Mouse (Mus musculus) lung, postnatal 0 days (tissue): ENCODE results near the gene Ptprn2. TPM values are rescaled to one million over a fixed set of nuclear protein-coding genes. Genes with fewer than 3 reads are reported as not detected.

ENCODE experiments used
- ATAC-seq: fragments of 200-750 bp; cut with Nextera tagmentation; 2 replicates; pipeline ENCODE4 v1.8.0; 2017; ENCODE audit warnings: moderate library complexity
- DNase-seq: peaks from one replicate; pipeline ENCODE4 v3.0.0-alpha.2; 2016; ENCODE audit warnings: low spot score
- H3K27ac ChIP-seq: fragments of 300-500 bp; sonication (generic); 2 replicates; pipeline ENCODE4 v1.5.1; 2014; ENCODE audit warnings: antibody characterized with exemption, mild to moderate bottlenecking, low read length, mixed read lengths
- H3K27me3 ChIP-seq: fragments of 300-500 bp; sonication (generic); replicated peaks from 2 replicates; pipeline ENCODE4 v1.6.1; 2014; ENCODE audit warnings: low read length, mixed read lengths; ENCODE audit not compliant: insufficient read depth
- H3K36me3 ChIP-seq: fragments of 300-500 bp; sonication (generic); 2 replicates; pipeline ENCODE4 v1.6.1; 2014; ENCODE audit warnings: low read length, mixed read lengths; ENCODE audit not compliant: insufficient read depth
- H3K4me1 ChIP-seq: fragments of 300-500 bp; sonication (generic); 2 replicates; pipeline ENCODE4 v1.6.1; 2014; ENCODE audit warnings: antibody characterized with exemption, low read depth, low read length, mixed read lengths; ENCODE audit not compliant: insufficient read depth
- H3K4me2 ChIP-seq: fragments of 300-500 bp; sonication (generic); replicated peaks from 2 replicates; pipeline ENCODE4 v1.6.1; 2014; ENCODE audit warnings: low read depth, mild to moderate bottlenecking, low read length, moderate library complexity, mixed read lengths
- H3K4me3 ChIP-seq: fragments of 300-500 bp; sonication (generic); 2 replicates; pipeline ENCODE4 v1.5.1; 2014; ENCODE audit warnings: low read depth, low read length
- H3K9ac ChIP-seq: fragments of 300-500 bp; sonication (generic); replicated peaks from 2 replicates; pipeline ENCODE4 v1.6.1; 2014; ENCODE audit warnings: low read depth, mild to moderate bottlenecking
- H3K9me3 ChIP-seq: fragments of 300-500 bp; sonication (generic); 2 replicates; pipeline ENCODE4 v1.6.1; 2016; ENCODE audit warnings: low read length, mixed read lengths
- CTCF ChIP-seq: IDR thresholded peaks from 2 replicates; pipeline ENCODE4 v1.5.1; 2016; ENCODE audit warnings: antibody characterized with exemption, mild to moderate bottlenecking
- EP300 ChIP-seq: IDR thresholded peaks from 2 replicates; pipeline ENCODE4 v1.6.1; 2016; ENCODE audit warnings: antibody characterized with exemption, mild to moderate bottlenecking, control low read depth
- WGBS: fragments of 180-500 bp; shearing (Covaris S2); extraction: QIAGEN DNeasy Blood & Tissue Kit; methylation state at CpG from one replicate; pipeline ENCODE4 v1.1.7; 2014; 5-methylcytosine and 5-hydroxymethylcytosine counted together
- polyA plus RNA-seq: library from polyadenylated mRNA; unstranded; fragments of >200 nt; fragmentation: Nextera tagmentation; extraction: Ambion mirVana; gene quantifications from 2 replicates; pipeline ENCODE4 v1.2.1, GENCODE M21; 2015

Ptprn2 gene
- polyA plus RNA-seq, 1 experiment from 2014 or later = 0.24 TPM

GRCm38 (mm10) chr12:117304751-117305624 is 819.5 kb downstream of the Ptprn2 start:
- whole genome bisulfite sequencing = 80% methylated on average over 17 of the region's 17 CpGs
- H3K36me3 ChIP-seq = no peaks in the 10 kb centered on the region
- no peak overlapping the region for H3K27ac ChIP-seq
- TF ChIP-seq EP300 = no peak
- no peak for TF ChIP-seq CTCF
- H3K9me3 ChIP-seq = no peaks in the 10 kb centered on the region
- H3K27me3 ChIP-seq = no peaks in the 10 kb centered on the region
- ATAC-seq (no peak), DNase-seq (no peak)
- no peak overlapping the region for H3K9ac ChIP-seq
- no peaks in the 10 kb centered on the region for H3K4me1 ChIP-seq
- H3K4me3 ChIP-seq = no peak overlapping the region
- H3K4me2 ChIP-seq = no peak overlapping the region

- Histone ChIP-seq H3K4me2 (no peak overlapping the region), H3K4me1 (no peaks in the 10 kb centered on the region), H3K27me3 (no peaks in the 10 kb centered on the region), H3K9ac (no peak overlapping the region), H3K4me3 (no peak overlapping the region), H3K9me3 (no peaks in the 10 kb centered on the region), H3K36me3 (no peaks in the 10 kb centered on the region), H3K27ac (no peak overlapping the region)
- ATAC-seq = no peak
- no peak for TF ChIP-seq EP300
- TF ChIP-seq CTCF = no peak
- DNase-seq = no peak
- 83% methylated on average over 5 of the region's 5 CpGs for WGBS
Measured at GRCm38 (mm10) chr12:117305625-117306105, 820.1 kb downstream of the Ptprn2 start.

- TF ChIP-seq CTCF (no peak), EP300 (no peak)
- no peak for ATAC-seq
- Histone ChIP-seq H3K27ac (no peak overlapping the region), H3K4me2 (no peak overlapping the region), H3K4me3 (no peak overlapping the region), H3K27me3 (no peaks in the 10 kb centered on the region), H3K36me3 (no peaks in the 10 kb centered on the region), H3K9ac (no peak overlapping the region), H3K9me3 (no peaks in the 10 kb centered on the region), H3K4me1 (no peaks in the 10 kb centered on the region)
- DNase-seq = no peak
- WGBS = 83% methylated on average over 6 of the region's 6 CpGs
Measured at GRCm38 (mm10) chr12:117312079-117312478, 826.6 kb downstream of the Ptprn2 start.

- no peak overlapping the region for H3K4me3 ChIP-seq
- DNase-seq = no peak
- no peak overlapping the region for H3K4me2 ChIP-seq
- H3K36me3 ChIP-seq = no peaks in the 10 kb centered on the region
- no peak for TF ChIP-seq EP300
- no peak for TF ChIP-seq CTCF
- H3K9me3 ChIP-seq = no peaks in the 10 kb centered on the region; the same call in 1 of the 2 replicates
- ATAC-seq = no peak
- H3K27me3 ChIP-seq = no peaks in the 10 kb centered on the region
- no peak overlapping the region for H3K27ac ChIP-seq
- H3K9ac ChIP-seq = no peak overlapping the region
- 49% methylated on average over 2 of the region's 2 CpGs for WGBS
- no peaks in the 10 kb centered on the region for H3K4me1 ChIP-seq
Measured at GRCm38 (mm10) chr12:117314987-117315386, 829.5 kb downstream of the Ptprn2 start.

- Histone ChIP-seq H3K9me3 (no peaks in the 10 kb centered on the region; the same call in 1 of the 2 replicates), H3K27me3 (no peaks in the 10 kb centered on the region), H3K4me1 (no peaks in the 10 kb centered on the region), H3K27ac (no peak overlapping the region), H3K4me3 (no peak overlapping the region), H3K9ac (no peak overlapping the region), H3K36me3 (no peaks in the 10 kb centered on the region), H3K4me2 (no peak overlapping the region)
- ATAC-seq (no peak), DNase-seq (peak; percentile 54)
- TF ChIP-seq EP300 = no peak
- TF ChIP-seq CTCF = no peak
- 83% methylated on average over 3 of the region's 3 CpGs for WGBS
Measured at GRCm38 (mm10) chr12:117315661-117316060, 830.1 kb downstream of the Ptprn2 start.

- Histone ChIP-seq H3K36me3 (no peaks in the 10 kb centered on the region), H3K4me1 (no peaks in the 10 kb centered on the region), H3K4me2 (no peak overlapping the region), H3K9me3 (no peaks in the 10 kb centered on the region; the same call in 1 of the 2 replicates), H3K27ac (no peak overlapping the region), H3K9ac (no peak overlapping the region), H3K4me3 (no peak overlapping the region), H3K27me3 (no peaks in the 10 kb centered on the region)
- no peak for DNase-seq
- 74% methylated on average over 3 of the region's 3 CpGs for WGBS
- no peak for ATAC-seq
- TF ChIP-seq EP300 = no peak
- TF ChIP-seq CTCF = no peak
Measured at GRCm38 (mm10) chr12:117318229-117318628, 832.7 kb downstream of the Ptprn2 start.
